In the genomic region with DNA sequence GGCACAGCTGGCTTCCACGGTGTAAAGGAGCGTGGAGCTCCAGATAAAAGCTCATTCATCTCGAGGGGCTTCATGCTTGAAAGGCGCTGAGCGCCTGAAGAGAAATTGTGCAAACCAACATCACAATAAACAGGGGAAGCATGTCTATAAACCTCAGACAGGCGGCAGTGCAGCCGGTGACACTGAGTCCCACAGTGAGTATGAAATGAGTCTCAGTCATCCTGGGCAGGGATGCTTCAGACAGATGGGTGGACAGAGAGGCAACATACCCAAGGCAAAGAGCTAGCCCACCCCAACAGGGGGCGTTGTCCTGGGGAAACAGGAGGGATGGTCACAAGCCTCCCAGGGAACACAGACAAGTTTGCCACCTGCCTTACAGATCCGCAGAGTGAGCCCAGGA, we compare ENCODE assay signal across 24 mouse cellular contexts.
DNase-seq lines count a peak whose midpoint lies in the region; ATAC-seq lines count a peak whose summit lies in the region.
"Had no signal": no experiment of that assay in that cellular context is flagged by ENCODE, and none has a peak within 500 bp of the region (broad histone marks: within the 10 kb centered on the region; RNA-seq: fewer than 3 reads in every experiment).

No protein-coding gene starts in this region.

- no peak overlapping the region for H3K9ac ChIP-seq in kidney, embryonic 16.5 days (replicated peaks; ENCODE audit: low read length)
- H3K9ac ChIP-seq in neural tube, embryonic 12.5 days = no peak overlapping the region

- ATAC-seq in cerebellum, adult (ENCODE audit: insufficient number of reproducible peaks, low FRiP score, low TSS enrichment) = no peak
- 0 out of 2 replicates have a peak, but pooled peaks have one; percentile 19 for ATAC-seq in kidney, embryonic 16.5 days (ENCODE audit: low FRiP score, low TSS enrichment)
- ATAC-seq in neural tube, embryonic 12.5 days (ENCODE audit: low FRiP score, low read depth) = 0 out of 2 replicates have a peak, but pooled peaks have one; percentile 56
- ATAC-seq in hematopoietic stem cell, adult 5-6 weeks (replicated peaks in 1 of 2; ENCODE audit: insufficient read depth in 1 of 2, low FRiP score in 2 of 2, low TSS enrichment in 1 of 2, low read depth in 1 of 2, poor library complexity in 2 of 2, severe bottlenecking in 2 of 2) = peak; percentile 16 to 46; a peak in 3 of 4 replicates
- ATAC-seq: CD4-positive, CD25-positive, alpha-beta regulatory T cell, adult 4 months; hindbrain, embryonic 16.5 days had no signal

- no peak overlapping the region for H3K4me2 ChIP-seq in kidney, embryonic 16.5 days (replicated peaks; ENCODE audit: low read depth, low read length)
- no peak overlapping the region for H3K4me2 ChIP-seq in neural tube, embryonic 12.5 days (replicated peaks)

- H3K27me3 ChIP-seq in kidney, embryonic 16.5 days (ENCODE audit: insufficient read depth, low read length) = no peaks in the 10 kb centered on the region; the same call in 1 of the 2 replicates
- H3K27me3 ChIP-seq in neural tube, embryonic 12.5 days (replicated peaks) = no peaks in the 10 kb centered on the region

- no peak overlapping the region for H3K4me3 ChIP-seq in kidney, embryonic 16.5 days (ENCODE audit: low read length)
- H3K4me3 ChIP-seq in neural tube, embryonic 12.5 days = no peak overlapping the region
- H3K4me3 ChIP-seq: embryonic facial prominence, embryonic 10.5 days; erythroblast, embryonic 14.5 days; forebrain, embryonic 10.5 days; heart, embryonic 10.5 days had no signal

- no peak overlapping the region for H3K27ac ChIP-seq in kidney, embryonic 16.5 days (ENCODE audit: low read length)
- no peak overlapping the region for H3K27ac ChIP-seq in neural tube, embryonic 12.5 days
- H3K27ac ChIP-seq: embryonic facial prominence, embryonic 10.5 days; forebrain, embryonic 10.5 days; heart, embryonic 10.5 days had no signal

- no peaks in the 10 kb centered on the region for H3K4me1 ChIP-seq in kidney, embryonic 16.5 days (ENCODE audit: insufficient read depth, low read length)
- H3K4me1 ChIP-seq in neural tube, embryonic 12.5 days = peaks cover 6% of the 10 kb centered on the region
- H3K4me1 ChIP-seq: embryonic facial prominence, embryonic 10.5 days; forebrain, embryonic 10.5 days; heart, embryonic 10.5 days had no signal

- peak; percentile 16 to 19 for DNase-seq in cerebellum, postnatal 10 days
- DNase-seq in kidney, postnatal 4 days = no peak
- DNase-seq in neural tube, embryonic 10.5 days (ENCODE audit: extremely low spot score, low spot score) = no peak
- DNase-seq: adrenal gland, adult 8-10 months; adrenal gland, postnatal 36 days; B cell, adult 2 months; cerebellum, adult 11-12 months; cerebellum, adult 9-10 months; cerebellum, postnatal 36 days; gastrocnemius, postnatal 10 days; heart, adult 18-20 months; heart, postnatal 10 days; heart, postnatal 4 days had no signal

- 50% methylated on average over 9 of the region's 9 CpGs for WGBS in kidney, embryonic 16.5 days
- WGBS in neural tube, embryonic 12.5 days = 49% methylated on average over 9 of the region's 9 CpGs

- H3K9me3 ChIP-seq in kidney, embryonic 16.5 days (ENCODE audit: low read length) = no peaks in the 10 kb centered on the region
- no peaks in the 10 kb centered on the region for H3K9me3 ChIP-seq in neural tube, embryonic 12.5 days
- H3K9me3 ChIP-seq: embryonic facial prominence, embryonic 10.5 days; forebrain, embryonic 10.5 days; heart, embryonic 10.5 days had no signal

- H3K36me3 ChIP-seq in kidney, embryonic 16.5 days (ENCODE audit: insufficient read depth, low read length) = no peaks in the 10 kb centered on the region
- no peaks in the 10 kb centered on the region for H3K36me3 ChIP-seq in neural tube, embryonic 12.5 days
- H3K36me3 ChIP-seq: embryonic facial prominence, embryonic 10.5 days; forebrain, embryonic 10.5 days; G1E; heart, embryonic 10.5 days had no signal

Comparison
In these comparisons a context has a peak if more than half of its experiments do, and no peak if none do; other contexts are left out.
1. DNase-seq: peak in cerebellum, postnatal 10 days (2 of 2); none in kidney, postnatal 4 days (0 of 2) and neural tube, embryonic 10.5 days (single experiment).